Mouse (Mus musculus): ENCODE results near the gene Dynlt1f.
A peak's percentile ranks its signal among the peaks of the same experiment; 100 is the strongest.
"Not testable (repeated sequence)": the region's sequence is repeated elsewhere in the genome, so short reads cannot be mapped to it uniquely, and the experiment has no call there.

The Dynlt1f gene

GRCm38 (mm10) chr17:6655567-6656281 lies at the start of gene Dynlt1f:
Gene Dynlt1f (minus strand): TSS chr17:6655900.
- not testable (repeated sequence) for DNase-seq (ENCODE audit: low read depth, low spot score)

- peak; percentile 16 for DNase-seq (ENCODE audit: low read depth, low spot score)
These were observed 47.9 kb upstream of the Dynlt1f start for GRCm38 (mm10) chr17:6703381-6704270.

GRCm38 (mm10) chr17:6702625-6703221 lies 47.0 kb upstream of the Dynlt1f start:
- DNase-seq (ENCODE audit: low read depth, low spot score), result not testable (repeated sequence)

GRCm38 (mm10) chr17:6700077-6700476 lies 44.4 kb upstream of the Dynlt1f start:
- not testable (repeated sequence) for DNase-seq (ENCODE audit: low read depth, low spot score)

GRCm38 (mm10) chr17:6699502-6699901 lies 43.8 kb upstream of the Dynlt1f start:
- DNase-seq (ENCODE audit: low read depth, low spot score), result not testable (repeated sequence)

- DNase-seq (ENCODE audit: low read depth, low spot score), result not testable (repeated sequence)
These were observed 41.6 kb upstream of the Dynlt1f start for GRCm38 (mm10) chr17:6697224-6697775.

- not testable (repeated sequence) for DNase-seq (ENCODE audit: low read depth, low spot score)
These were observed 40.8 kb upstream of the Dynlt1f start for GRCm38 (mm10) chr17:6696521-6696920.

GRCm38 (mm10) chr17:6695712-6696111 lies 40.0 kb upstream of the Dynlt1f start:
- DNase-seq (ENCODE audit: low read depth, low spot score), result not testable (repeated sequence)

GRCm38 (mm10) chr17:6691596-6691995 lies 35.9 kb upstream of the Dynlt1f start:
- not testable (repeated sequence) for DNase-seq (ENCODE audit: low read depth, low spot score)

- DNase-seq (ENCODE audit: low read depth, low spot score), result not testable (repeated sequence)
These were observed 33.6 kb upstream of the Dynlt1f start for GRCm38 (mm10) chr17:6689344-6689743.

GRCm38 (mm10) chr17:6686299-6686971 lies 30.7 kb upstream of the Dynlt1f start:
- not testable (repeated sequence) for DNase-seq (ENCODE audit: low read depth, low spot score)

- not testable (repeated sequence) for DNase-seq (ENCODE audit: low read depth, low spot score)
These were observed 29.7 kb upstream of the Dynlt1f start for GRCm38 (mm10) chr17:6685288-6685818.

GRCm38 (mm10) chr17:6684464-6685287 lies 29.0 kb upstream of the Dynlt1f start:
- DNase-seq (ENCODE audit: low read depth, low spot score), result not testable (repeated sequence)

- DNase-seq (ENCODE audit: low read depth, low spot score), result not testable (repeated sequence)
These were observed 28.0 kb upstream of the Dynlt1f start for GRCm38 (mm10) chr17:6683702-6684101.

GRCm38 (mm10) chr17:6681721-6682120 lies 26.0 kb upstream of the Dynlt1f start:
- DNase-seq (ENCODE audit: low read depth, low spot score), result not testable (repeated sequence)

- DNase-seq (ENCODE audit: low read depth, low spot score), result not testable (repeated sequence)
These were observed 22.4 kb upstream of the Dynlt1f start for GRCm38 (mm10) chr17:6678063-6678462.

- DNase-seq (ENCODE audit: low read depth, low spot score), result not testable (repeated sequence)
These were observed 18.6 kb upstream of the Dynlt1f start for GRCm38 (mm10) chr17:6674297-6674696.

GRCm38 (mm10) chr17:6668522-6668921 lies 12.8 kb upstream of the Dynlt1f start:
- DNase-seq (ENCODE audit: low read depth, low spot score), result not testable (repeated sequence)

GRCm38 (mm10) chr17:6665389-6665788 lies 9.7 kb upstream of the Dynlt1f start:
- not testable (repeated sequence) for DNase-seq (ENCODE audit: low read depth, low spot score)

GRCm38 (mm10) chr17:6662840-6663239 lies 7.1 kb upstream of the Dynlt1f start:
- DNase-seq (ENCODE audit: low read depth, low spot score), result not testable (repeated sequence)
